Mouse (Mus musculus): Measurements from ENCODE around the gene Dctn5.

DNA sequence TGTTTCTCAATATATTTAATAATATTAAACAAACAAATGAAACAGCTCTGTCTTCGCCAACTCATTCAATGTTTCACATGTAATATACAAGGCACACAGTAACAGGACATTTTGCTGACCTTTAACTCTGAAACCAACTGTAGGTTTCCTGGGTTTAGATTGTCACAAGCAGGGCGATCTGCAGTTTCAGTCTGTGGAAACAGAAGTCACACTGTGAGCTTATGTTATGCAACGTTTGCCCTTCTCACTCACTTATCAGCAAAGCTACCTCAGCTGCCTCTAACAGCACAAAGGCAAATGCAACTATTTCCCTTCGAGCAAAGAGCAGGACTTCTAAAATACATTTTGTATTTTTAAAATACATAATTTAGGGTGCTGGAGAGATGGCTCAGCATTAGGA is 9.3 kb upstream of the Dctn5 start:
- no peak for TF ChIP-seq POLR2A (IDR thresholded peaks at IDR 0.05; ENCODE audit: insufficient read depth, low read depth, low read length)
- TF ChIP-seq CTCF (IDR thresholded peaks at IDR 0.05; ENCODE audit: insufficient read depth, low read depth, low read length) = no peak
